Comparison of ENCODE assay signal across 19 mouse cellular contexts in the genomic region with DNA sequence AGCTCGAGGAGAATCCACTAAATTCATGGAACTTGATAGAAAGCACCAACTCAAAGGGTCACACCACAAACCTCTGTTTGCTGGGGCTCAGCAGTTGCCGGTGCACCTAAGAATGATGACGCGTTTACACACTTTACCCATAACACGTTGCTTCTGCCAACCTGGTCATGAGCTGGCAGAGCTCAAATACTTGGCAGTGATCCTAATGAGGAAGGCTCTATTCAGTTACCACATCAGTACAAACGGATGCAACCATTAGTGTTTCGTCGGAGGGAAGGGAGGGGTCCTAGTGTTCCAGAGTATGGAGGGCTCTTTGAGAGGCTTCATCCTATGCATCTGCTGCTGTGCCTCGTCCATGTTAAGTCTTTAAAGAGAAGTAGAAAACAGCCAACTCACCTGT. TPM values are rescaled to one million over a fixed set of nuclear protein-coding genes. Genes with fewer than 3 reads are reported as not detected.
"Had no signal": no experiment of that assay in that cellular context is flagged by ENCODE, and none has a peak within 500 bp of the region (broad histone marks: within the 10 kb centered on the region; RNA-seq: fewer than 3 reads in every experiment).

No protein-coding gene starts in this region.

- H3K27ac ChIP-seq: midbrain, embryonic 10.5 days; midbrain, embryonic 12.5 days; neural tube, embryonic 13.5 days; neural tube, embryonic 15.5 days; stomach, embryonic 15.5 days; stomach, postnatal 0 days had no signal

- DNase-seq: lung, adult 18-20 months; lung, embryonic 14.5 days; lung, postnatal 10 days; lung, postnatal 4 days; midbrain, embryonic 14.5 days; right cerebral cortex, adult 18-20 months; right cerebral cortex, postnatal 25 days; thymus, adult 2 months; thymus, postnatal 25 days; thymus, postnatal 4 days had no signal

- H3K9me3 ChIP-seq: midbrain, embryonic 10.5 days; midbrain, embryonic 12.5 days; neural tube, embryonic 13.5 days; neural tube, embryonic 15.5 days; stomach, embryonic 15.5 days had no signal

- H3K4me3 ChIP-seq: midbrain, embryonic 10.5 days; midbrain, embryonic 12.5 days; myocyte; neural tube, embryonic 13.5 days; neural tube, embryonic 15.5 days; stomach, embryonic 15.5 days had no signal

- ATAC-seq: midbrain, embryonic 16.5 days had no signal

- H3K27me3 ChIP-seq: stomach, embryonic 15.5 days had no signal

- H3K4me2 ChIP-seq: lung, embryonic 14.5 days; midbrain, embryonic 12.5 days; neural tube, embryonic 13.5 days; neural tube, embryonic 15.5 days; stomach, embryonic 15.5 days had no signal

- H3K36me3 ChIP-seq: midbrain, embryonic 10.5 days; midbrain, embryonic 12.5 days; neural tube, embryonic 13.5 days; neural tube, embryonic 15.5 days; stomach, embryonic 15.5 days had no signal

- H3K9ac ChIP-seq: lung, embryonic 14.5 days; midbrain, embryonic 12.5 days; neural tube, embryonic 13.5 days; neural tube, embryonic 15.5 days; stomach, embryonic 15.5 days had no signal

RNA-seq across cellular contexts. Expression of a gene that starts 3.3 kb away (rescaled TPM):
- total RNA-seq: megakaryocyte, adult 5-6 weeks had no signal
